Mouse (Mus musculus): ENCODE data around the gene Qrich1.

DNA sequence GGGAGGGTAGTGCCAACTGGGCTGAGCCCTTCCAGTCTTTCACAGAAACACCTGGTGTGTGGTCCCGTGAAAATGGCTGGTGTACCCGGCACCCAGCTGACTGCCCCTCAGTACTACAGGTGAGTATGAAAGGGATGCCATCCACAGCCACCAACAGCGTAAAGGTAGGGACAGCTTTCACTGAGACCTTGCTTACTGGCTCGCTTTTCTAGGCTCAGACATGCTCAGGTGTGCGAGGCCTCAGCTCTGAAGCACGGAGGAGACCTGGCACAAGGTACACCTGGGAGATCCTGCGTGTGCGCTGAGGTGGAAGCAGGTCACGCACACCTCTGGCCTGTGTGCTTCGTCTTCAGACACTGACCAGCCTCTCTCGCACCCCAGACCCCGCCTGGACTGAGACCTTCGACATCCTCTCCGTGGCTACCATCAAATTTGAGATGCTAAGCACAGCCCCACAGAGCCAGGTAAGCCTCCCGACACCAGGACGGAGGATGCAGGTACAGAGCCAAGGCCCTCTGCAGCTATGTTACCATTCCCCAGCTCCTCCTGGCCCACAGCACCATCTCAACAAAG lies 54.9 kb downstream of the Qrich1 start:
- TF ChIP-seq POLR2A (IDR thresholded peaks at IDR 0.05; ENCODE audit: insufficient read depth, low read depth, low read length) (no peak), CTCF (IDR thresholded peaks at IDR 0.05; ENCODE audit: insufficient read depth, low read depth, low read length) (no peak)
